Mouse (Mus musculus) layer of hippocampus, postnatal 14 days (tissue): ENCODE measurements at regions not wholly inside any gene's neighbourhood (a gene's known extent, or its start where the extent isn't known, plus 50 kb on each side); places are given as distances from the start of the nearest gene placed in this dataset.

Experiments
- DNase-seq, 2 experiments: peaks; one replicate each; pipeline ENCODE4 v3.0.0; 2021 to 2022; ENCODE audit warnings: low spot score in 2 of 2, mixed read lengths in 1 of 2

- DNase-seq, result peak in 1 of 2 experiments; percentile 3
Observed at GRCm38 (mm10) chr3:56590071-56590470, 406.6 kb upstream of the Nbea start.

DNA sequence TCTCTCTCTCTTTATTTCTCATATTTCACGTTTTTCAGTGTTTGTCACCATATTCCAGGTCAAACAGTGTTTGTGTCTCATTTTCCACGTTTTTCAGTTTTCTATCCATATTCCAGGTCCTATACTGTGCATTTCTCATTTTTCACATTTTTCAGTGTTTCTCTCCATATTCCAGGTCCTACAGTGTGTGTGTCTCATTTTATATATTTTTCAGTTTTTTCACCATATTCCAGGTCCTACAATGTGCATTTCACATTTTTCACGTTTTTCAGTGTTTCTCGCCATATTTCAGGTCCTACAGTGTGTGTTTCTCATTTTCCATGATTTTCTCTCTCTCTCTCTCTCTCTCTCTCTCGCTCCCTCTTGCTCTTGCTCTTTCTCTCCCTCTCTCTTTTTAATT, 391.9 kb upstream of the Nbea start:
- DNase-seq, result no peak

DNA sequence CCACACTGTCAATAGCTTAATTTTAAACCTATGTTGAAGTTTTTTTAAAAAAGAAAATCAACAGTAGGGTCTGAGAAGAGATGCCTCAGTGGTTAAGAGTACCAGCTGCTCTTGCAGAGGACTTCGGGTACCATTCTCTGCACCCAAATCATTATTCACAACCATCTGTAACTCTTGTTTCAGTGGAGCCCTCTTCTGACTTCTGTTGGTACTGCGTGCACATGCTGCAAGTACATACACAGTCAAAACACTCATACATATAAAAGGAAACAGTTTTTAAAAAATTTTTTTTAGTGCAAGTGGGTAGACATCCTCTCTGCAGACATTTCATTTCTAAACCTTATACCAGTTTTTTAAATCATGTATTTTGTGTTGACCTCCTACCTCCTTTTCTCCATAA, 352.7 kb upstream of the Nbea start:
- DNase-seq, result no peak

- DNase-seq, result no peak
Observed at GRCm38 (mm10) chr3:56504445-56504844, 320.9 kb upstream of the Nbea start.

DNA sequence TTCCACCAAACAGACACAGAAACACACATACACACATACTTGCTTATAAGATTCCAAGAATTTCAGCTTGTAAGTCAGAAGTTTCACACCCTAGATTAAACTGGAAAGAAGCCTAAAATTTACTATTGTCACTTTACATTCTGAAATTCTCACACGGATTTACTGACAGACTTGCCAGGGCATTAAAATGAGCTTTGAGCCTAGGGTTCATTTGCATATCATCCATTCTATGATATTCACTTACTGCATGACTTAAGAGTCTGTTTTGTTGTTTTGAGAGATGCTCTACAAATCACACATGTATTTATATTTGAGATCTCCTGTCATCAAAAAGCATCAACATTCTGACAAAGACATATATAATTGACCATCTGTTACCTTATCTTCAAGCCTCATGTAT, 315.8 kb upstream of the Nbea start:
- no peak for DNase-seq

DNA sequence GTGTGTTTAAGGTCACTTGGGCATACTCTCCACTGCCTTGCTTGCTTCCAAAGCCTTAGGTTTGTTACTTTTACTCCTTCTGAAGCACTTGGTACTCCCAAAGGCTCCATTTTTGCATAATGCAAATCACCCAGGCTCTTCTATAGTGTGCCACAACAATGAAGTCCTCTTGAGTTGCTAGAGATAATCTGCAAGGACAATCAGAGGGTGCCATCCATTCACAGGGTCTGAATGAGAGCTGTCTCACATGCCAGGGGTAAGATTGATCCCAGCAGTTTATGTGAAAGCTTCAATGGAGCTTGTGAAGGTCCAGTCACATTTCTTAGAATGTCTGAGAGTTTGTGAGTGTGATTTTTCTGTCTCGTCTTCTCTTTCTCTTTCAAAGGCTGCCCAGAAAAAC, 310.4 kb upstream of the Nbea start:
- no peak for DNase-seq

- DNase-seq, result no peak
Observed at GRCm38 (mm10) chr3:56489154-56489553, 305.7 kb upstream of the Nbea start.

DNA sequence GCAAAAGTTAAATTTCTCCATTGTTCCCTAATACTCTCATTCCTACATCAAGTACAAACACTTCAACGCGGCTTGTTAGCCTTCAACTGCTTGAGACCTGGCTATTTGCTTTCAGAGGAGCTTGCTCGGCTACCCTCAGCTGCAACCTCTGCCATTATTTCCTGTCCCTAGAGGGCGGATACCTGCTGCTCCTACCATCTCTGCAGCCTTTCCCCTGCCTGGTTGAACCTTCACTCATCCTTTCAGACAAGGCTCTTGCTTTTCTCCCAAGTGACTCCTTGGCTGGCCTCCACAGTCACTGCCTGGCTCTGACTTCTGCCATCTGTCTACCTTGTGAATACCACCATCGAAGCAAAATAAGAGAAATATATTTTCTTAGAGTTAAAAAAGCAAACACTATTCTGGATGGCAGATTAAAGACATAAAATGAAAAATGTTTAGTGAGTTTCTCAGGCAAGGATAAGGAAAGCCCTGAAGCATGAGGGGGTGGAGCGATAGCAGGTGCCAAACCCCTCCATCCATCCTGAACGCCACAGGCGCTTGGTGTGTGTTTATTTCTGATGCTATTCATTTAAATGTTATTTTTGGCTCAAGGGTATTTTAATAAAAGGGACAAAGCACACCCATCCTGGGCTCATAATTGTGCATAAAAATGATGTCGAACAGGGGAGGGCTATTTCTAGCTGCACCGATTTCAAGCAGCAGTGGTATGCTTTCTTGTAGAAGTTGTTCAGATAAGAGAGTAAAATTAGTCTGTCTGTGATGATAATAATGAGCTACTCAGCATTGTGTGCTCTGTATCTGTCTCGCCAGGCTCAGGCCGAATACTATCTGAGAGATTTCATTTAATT, 302.3 kb upstream of the Nbea start:
- peak in 1 of 2 experiments; percentile 7 for DNase-seq

DNA sequence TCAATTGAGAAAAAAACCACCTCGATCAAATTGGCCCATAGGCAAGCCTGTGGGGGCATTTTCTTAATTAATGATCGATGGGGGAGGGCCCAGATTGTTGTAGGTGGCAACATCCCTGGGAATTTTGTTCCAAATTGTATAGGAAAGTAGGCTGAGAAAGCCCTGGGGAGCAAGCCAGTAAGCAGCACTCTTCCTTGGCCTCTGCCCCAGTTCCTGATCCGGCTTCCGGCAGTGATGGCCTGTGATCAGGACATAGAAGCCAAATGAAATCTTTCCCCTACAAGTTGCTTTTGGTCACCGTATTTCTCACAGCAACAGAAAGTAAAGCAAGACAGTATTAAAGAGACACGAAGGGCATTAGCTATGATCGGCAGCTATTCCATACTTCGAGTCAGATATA, 300.6 kb upstream of the Nbea start:
- DNase-seq, result no peak

- no peak for DNase-seq
Observed at GRCm38 (mm10) chr3:56483370-56483769, 299.9 kb upstream of the Nbea start.

GRCm38 (mm10) chr3:56479529-56479928, 296.0 kb upstream of the Nbea start:
- no peak for DNase-seq

GRCm38 (mm10) chr3:56478544-56479140, 295.1 kb upstream of the Nbea start:
- DNase-seq, result no peak

DNA sequence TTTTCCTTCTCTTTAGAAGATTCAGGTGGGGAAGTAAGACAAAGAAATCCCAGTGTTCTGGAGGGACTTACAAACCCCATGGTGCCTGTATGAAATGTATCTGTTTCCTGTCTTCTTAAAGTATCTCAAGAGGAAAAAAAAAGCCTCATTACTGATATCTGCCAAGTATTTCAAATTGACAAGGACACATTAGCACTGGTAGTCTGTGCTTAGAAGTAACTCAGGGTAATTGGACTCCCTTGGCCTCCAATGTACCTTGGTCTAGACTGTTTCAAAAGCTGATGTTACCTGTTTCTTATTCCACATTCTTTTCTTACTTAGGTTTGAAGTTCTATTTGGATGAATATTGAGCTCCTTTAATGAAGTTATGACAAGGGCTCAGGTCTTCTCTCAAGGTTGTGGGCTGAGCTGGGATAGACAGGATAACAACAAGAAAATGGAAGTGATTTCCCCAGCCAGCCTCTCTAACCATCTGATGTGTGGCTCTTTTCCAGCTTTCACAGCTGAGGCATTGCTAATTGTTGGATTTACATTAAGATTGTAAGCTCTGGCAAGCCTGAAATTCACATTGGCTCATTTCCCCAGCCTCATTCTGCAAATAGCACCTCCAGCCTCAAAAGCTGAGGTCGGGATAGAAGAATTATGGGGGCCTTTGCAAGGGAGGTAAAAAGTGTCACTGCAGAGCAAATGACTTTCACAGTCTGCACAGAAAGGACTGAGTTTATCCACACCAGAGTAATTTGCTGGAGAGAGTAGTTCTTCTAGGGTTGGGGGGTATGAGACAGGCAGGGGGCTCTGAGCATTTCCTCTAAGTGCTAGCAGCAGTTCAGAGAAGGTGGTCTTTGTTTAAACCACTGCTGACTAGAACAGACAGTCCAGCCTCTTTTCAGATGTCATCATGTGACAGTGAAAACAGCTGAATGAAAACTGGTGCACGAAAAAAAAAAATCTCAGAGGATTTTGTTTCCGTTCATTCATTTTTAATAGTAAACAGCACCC, 292.3 kb upstream of the Nbea start:
- peak; percentile 20 to 65 for DNase-seq

DNA sequence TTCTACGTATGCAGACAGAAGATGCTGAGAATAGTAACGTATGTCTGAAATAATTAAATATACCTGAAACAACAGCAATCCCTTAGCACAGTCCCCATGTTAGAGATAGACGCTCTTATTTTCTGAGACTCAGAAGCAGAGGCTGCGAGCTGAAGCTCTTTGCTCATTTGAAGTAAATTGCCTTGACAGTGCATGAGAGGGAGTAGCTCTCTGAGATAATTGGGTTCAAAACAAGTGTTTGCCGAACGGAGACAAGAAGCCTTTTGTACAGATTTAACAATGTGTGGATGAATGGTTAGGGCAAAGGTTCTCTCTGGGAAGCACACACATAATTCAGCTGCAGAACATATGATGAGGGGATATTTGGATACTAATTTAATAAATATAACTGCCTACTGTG, 289.1 kb upstream of the Nbea start:
- no peak for DNase-seq

DNA sequence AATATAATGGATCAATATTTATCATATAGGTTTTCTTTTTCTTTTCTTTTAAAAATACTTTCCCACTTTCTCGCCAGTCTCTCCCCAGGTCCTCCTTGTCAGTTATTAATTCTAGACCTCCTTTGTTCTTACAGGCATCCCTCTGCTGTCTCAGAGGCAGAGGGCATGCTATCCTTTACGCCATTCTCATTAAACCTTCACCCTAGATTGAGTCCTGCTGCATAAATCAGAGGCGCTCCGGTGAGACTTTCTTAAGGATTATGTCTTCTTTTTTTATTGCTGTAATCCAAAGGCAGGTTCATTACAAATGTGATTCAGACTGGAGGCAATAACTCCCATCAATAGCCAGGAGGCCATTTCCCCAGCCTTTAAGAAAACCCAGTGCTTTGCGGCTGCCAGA, 288.3 kb upstream of the Nbea start:
- no peak for DNase-seq

DNA sequence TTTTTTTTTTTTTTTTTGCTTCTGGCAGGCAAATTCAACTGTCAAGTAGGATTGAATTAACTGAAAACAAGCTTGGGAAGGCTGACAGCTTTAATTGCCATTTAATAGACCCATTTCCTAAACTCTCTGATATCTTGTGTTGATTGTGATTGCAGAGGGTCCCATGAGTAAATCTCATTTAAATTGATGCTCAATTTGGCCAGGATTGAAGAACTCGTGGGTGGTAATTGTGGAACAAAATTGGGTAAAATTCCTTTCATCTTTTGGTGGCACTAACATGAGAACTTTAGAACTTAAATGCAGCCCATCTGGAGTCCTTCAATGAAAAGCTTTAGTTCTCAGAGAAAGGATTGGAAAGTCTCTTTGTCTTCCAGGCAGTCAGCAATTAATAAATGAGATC, 287.7 kb upstream of the Nbea start:
- no peak for DNase-seq

GRCm38 (mm10) chr3:56457625-56458024, 274.1 kb upstream of the Nbea start:
- DNase-seq, result peak in 1 of 2 experiments; percentile 22

GRCm38 (mm10) chr3:56456317-56456716, 272.8 kb upstream of the Nbea start:
- DNase-seq, result no peak

- DNase-seq, result no peak
Observed at GRCm38 (mm10) chr3:56438900-56439299, 255.4 kb upstream of the Nbea start.

DNA sequence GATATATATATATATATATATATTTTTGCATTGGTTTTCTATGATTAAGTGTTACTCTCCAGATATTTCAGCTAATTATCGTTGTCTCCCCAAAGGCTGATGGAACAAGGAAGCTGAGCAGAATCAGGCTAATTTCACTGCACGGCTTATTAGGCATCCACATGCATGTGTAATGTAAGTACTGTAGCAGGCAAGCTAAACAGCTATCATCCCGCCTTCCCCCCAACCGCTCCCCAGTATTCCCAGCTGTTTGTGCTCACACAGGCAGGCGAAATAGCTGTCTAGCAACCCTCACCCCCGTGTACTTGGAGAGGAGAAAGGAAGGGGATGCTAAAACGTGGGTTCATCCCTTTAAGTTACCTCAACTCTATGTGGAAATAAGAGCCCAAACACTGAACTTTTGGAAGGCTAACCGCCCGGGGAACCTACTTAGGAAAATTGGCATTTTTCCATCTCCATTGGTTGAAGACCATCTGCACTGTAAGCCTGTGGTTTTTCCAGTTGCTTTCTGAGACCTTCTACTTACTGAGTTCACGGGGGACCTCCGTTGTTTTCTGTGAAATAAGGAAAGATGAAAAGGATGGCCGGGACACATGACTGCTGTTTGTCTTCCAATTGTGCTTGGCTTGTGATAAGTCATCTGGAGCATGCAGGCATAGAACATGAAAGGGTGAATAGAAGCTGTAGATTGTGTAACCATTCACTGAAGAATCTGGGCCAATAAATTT, 254.7 kb upstream of the Nbea start:
- DNase-seq, result no peak

DNA sequence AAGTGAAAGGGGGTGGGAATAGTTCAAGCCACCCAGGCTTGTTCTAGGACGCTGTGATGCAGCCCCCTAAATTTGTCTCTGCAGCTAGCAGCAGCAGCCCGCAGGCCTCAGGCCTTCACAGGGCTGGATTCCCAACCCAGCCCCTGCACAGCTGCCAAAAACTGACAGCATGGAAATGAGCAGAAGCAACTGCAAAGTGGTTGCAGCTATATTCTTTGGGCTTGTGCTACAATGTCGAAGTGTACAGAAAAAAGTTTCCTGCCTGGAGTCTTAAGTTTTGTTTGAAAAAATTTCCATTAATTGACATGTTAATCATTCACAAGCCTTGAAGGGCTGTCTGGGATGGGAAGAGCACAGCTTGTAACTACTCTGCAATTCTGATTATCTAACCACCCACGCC, 253.6 kb upstream of the Nbea start:
- DNase-seq, result peak in 1 of 2 experiments; percentile 38
